Mouse (Mus musculus) liver, adult 2 months (tissue): ENCODE data around the gene Nif3l1.

ENCODE experiments used
- CTCF ChIP-seq: fragments of 200-500 bp; IDR thresholded peaks from 2 replicates; pipeline ENCODE4 v1.5.1; 2011; ENCODE audit warnings: low read depth, low read length, control low read depth
- POLR2A ChIP-seq: fragments of 200-500 bp; IDR thresholded peaks from 2 replicates; pipeline ENCODE4 v1.6.1; 2011; ENCODE audit warnings: low read length, control low read depth; ENCODE audit not compliant: insufficient read depth; ENCODE audit errors: extremely low read depth

DNA sequence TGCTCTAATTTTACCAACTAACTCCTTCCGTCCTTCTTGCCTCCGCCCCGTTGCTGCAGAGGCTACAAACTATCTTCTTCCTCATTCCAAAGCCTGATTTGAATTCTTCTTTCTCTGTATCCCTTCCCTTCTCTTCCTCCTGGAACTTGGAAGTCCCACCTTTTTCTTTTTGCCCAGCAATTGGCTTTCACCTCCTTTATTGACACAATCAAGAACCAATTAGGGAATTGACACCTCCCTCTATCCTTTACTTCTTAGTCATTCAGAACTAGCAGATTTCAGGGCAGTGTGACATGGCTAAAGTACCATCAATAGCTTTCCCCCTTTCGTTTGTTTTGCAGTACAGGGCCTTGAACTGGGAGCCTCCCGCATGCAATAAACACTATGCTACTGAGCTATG, 13.2 kb downstream of the Nif3l1 start:
- no peak for TF ChIP-seq CTCF
- no peak for TF ChIP-seq POLR2A
